Mouse (Mus musculus) adrenal gland, postnatal 0 days (tissue): ENCODE measurements around the gene Msn. TPM values are rescaled to one million over a fixed set of nuclear protein-coding genes. Genes with fewer than 3 reads are reported as not detected.

Source experiments
- polyA plus RNA-seq: library from polyadenylated mRNA; unstranded; fragments of >200 nt; fragmentation: Nextera tagmentation; extraction: Ambion mirVana; gene quantifications from 2 replicates; pipeline ENCODE4 v1.2.1, GENCODE M21; 2015

Msn gene
- polyA plus RNA-seq = 86.8 and 91.5 TPM in 2 replicates

DNA sequence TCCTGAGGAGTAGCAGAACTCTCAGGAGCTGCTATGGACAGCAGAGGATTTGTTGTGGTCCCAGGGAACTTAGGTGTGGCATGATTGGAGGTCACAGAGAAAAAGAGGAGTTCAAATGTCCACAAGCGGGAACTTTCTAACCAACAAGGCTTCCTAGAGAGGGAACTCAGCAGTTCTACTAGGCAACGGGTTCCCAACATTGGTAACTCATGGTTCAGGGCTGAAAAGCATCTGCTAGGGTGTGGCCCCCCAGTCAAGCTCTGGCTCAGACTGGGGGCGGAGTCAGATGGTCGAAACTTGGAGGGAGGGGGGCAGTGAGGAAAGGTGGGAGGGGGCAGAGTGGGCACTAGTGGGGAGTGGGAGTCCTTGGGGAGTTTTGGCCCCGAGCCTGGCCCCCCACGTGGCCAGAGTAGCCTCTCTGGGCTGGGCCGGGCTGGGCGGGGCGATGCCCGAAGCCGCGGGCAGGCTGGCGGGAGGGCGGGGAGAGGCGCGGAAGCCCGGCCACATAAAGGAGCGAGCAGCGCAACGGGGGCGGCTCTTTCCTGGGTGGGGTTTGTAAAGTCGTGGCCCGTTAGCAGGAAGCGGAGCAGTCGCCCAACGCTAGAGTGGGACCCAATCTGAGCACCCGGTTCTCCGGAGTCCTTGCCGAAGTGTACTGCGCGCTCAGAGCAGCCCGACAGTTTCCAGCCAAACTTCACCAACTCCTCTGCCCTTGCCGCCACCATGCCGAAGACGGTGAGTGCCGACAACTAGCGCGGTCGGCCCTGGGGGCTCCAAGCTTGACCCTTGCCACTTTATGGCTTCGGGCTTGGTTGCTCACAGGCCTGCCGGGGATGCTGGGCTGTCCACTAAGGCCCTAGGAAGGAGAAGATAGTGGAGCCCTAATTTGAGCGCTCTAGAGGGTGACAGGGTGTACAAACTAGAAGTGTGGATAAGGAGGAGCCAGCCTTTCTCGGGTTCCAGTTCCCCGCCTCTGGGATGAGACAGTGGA, at the start of gene Msn:
TSS of gene Msn (plus strand) at position 534 of the 991 bp plus-strand sequence.

Other genes with a start within 250 kb of the Msn start
- gene Las1l, start 139.1 kb upstream of the Msn start, polyA plus RNA-seq = 30.8 and 43.9 TPM in 2 replicates
- gene Vsig4, start 197.4 kb downstream of the Msn start, polyA plus RNA-seq = 0.76 and 1.2 TPM in 2 replicates